Mouse (Mus musculus) testis, postnatal 14 days (tissue): ENCODE data around the gene Msmb.

ENCODE experiments used
- DNase-seq: peaks from one replicate; pipeline ENCODE4 v3.0.0; 2021; ENCODE audit warnings: low spot score

Gene Msmb

GRCm38 (mm10) chr14:32145809-32146511 lies 4.1 kb downstream of the Msmb start:
- no peak for DNase-seq

- DNase-seq = no peak
Observed at GRCm38 (mm10) chr14:32146578-32146977, 4.8 kb downstream of the Msmb start.

GRCm38 (mm10) chr14:32150872-32151271 lies 9.0 kb downstream of the Msmb start:
- no peak for DNase-seq

- DNase-seq = no peak
Observed at GRCm38 (mm10) chr14:32152243-32152965, 10.6 kb downstream of the Msmb start.

GRCm38 (mm10) chr14:32153156-32153555 lies 11.3 kb downstream of the Msmb start:
- DNase-seq = no peak

GRCm38 (mm10) chr14:32154758-32155157 lies 12.9 kb downstream of the Msmb start:
- DNase-seq = no peak

GRCm38 (mm10) chr14:32159150-32159670 lies 17.4 kb downstream of the Msmb start:
- peak; percentile 28 for DNase-seq

DNA sequence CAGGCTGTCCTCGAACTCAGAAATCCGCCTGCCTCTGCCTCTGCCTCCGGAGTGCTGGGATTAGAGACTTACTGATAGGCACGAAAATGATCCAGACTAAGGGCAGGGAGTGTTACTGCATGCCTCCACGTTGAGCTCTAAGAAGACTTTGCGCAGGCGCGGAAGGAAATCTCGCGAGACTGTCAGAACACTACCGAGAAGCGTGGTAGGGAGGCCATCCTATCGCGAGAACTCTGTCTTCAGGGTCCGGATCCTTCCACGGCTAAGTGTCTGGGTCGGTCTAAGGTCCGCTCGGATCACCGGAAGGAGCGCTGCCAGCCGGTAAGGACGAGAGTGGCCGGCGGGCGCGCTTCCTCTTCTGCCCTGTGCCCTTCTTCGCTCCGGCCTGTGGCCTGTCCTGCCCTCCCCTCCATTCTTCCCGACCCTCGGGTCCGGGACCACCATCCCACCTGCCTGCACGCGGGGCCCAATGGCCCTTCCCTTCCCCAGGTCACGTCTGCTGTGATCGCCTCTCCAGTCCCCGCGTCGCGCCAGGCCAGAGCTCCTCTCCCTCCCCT lies 17.9 kb downstream of the Msmb start, which contains the start of gene Ncoa4:
TSS of gene Ncoa4 (plus strand) at position 176 of the 557 bp plus-strand sequence.
- peak; percentile 99 for DNase-seq

DNA sequence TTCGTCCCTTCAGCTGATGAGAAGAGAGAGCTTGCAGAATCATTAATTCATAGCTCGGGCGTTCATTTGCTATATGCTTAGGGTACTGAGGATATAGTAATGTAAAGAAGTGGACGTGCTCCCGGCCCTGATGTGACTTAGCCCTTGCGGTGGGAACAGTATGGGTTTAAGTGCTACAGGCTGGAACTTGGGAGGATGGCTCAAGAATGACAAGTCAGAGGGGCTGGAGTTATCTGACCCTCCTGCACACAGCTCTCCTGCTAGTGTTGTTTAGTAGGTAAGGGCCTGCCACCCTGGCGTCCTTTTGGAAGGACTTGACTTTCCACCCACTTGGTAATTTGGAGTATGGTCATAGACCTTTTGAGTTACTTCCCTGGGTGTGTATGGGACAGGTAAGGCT lies 18.7 kb downstream of the Msmb start:
- DNase-seq = no peak

- DNase-seq = no peak
Observed at GRCm38 (mm10) chr14:32161090-32161885, 19.5 kb downstream of the Msmb start.

DNA sequence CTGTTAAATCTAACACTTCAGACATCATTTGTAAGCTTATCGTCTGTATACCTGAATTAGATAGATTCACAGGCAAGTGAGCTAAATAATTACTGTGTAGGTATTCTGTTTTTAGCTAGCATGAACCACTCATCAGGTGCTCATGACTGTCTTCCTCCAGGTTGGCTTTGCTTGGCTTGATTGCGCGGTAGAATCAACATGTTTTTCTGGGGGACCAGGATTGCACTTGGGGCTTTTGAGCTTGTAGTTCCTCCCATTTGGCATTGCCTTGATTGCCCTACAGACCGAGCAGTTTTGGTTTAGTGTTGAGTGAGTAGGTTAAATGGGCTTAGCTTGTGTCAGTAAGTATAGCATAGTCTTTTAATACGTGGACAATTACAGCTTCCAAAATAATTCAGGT lies 20.4 kb downstream of the Msmb start:
- DNase-seq = no peak

- DNase-seq = no peak
Observed at GRCm38 (mm10) chr14:32163203-32163888, 21.5 kb downstream of the Msmb start.

DNA sequence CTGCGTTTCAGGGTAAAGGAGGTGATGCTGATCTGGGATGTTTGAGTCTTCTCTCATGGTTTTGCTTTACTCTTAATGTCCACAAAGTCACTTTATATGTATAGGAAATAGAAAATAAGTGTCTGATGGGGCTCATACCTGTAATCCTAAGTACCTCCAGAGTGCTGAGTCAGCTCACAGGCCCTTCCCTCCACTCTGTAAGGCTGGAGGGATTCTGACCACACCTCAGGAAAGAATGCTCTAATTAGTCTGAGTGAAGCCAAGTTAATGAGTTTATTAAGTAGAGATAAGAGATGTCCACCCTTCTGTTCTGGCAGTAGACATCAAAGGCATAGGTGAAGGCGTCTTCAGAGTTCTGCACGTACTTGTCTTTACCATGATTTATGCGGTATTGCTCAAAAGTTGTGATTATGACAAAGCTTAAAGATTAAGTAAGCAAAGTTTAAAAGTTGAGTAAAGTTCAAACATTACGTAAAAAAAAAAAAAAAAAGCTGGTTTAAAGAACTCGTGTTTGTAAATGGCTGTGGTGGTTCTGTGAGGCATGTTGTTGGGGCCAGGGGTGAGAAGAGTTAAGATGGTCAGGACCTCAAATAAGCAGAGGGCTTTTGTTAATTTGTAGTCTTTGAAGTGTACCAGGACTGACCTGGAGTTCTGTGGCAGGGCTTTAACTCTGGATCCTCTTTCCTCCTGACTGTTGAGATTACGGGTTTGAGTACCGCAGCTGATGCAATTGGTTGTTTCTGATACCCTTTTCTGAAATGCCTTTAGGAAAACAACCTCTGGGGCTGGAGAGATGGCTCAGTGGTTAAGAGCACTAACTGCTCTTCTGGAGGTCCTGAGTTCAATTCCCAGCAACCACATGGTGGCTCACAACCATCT lies 22.6 kb downstream of the Msmb start:
- DNase-seq = no peak

DNA sequence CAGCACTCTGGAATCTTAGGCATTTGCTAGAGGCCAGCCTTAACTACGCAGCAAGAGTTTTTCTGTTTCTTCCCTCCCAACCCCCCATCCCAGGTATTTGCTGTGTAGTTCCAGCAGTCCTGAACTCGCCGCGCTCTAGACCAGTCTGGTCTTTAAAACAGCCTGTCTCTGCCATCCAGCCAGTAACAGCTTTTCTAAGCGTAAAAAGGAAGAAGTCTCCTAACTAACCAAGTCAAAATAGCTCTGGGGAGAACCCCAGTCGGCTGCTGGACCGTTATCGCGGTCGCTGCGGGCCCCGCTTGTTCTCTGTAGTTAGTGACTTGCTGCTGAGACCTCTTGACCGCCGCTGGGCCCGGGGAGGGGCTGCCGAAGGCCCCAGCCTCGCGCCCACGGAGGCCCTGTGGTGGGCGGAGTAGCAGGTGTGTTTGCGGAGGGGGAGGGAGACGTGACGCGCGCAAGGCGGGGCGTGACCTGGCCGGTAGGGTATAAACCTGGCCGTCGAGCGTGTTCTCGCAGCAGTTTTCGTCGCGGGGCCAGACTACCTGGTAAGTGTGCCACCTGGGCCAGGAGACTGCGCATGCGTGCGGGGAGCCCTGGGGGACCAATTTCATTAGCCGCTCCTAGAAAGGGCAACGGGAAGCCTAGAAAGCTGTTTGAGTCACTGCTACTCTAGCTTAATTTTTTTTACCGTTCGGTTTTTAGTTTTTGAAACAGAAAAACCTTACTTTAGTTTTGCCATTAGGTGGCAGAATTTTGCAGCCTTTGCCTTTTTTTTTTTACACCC lies 23.6 kb downstream of the Msmb start:
- peak; percentile 86 for DNase-seq

GRCm38 (mm10) chr14:32166062-32166441 lies 24.2 kb downstream of the Msmb start:
- DNase-seq = no peak

- DNase-seq = no peak
Observed at GRCm38 (mm10) chr14:32166840-32167239, 25.0 kb downstream of the Msmb start.

GRCm38 (mm10) chr14:32167326-32167725 lies 25.5 kb downstream of the Msmb start:
- DNase-seq = no peak

- no peak for DNase-seq
Observed at GRCm38 (mm10) chr14:32168653-32169231, 26.9 kb downstream of the Msmb start.

GRCm38 (mm10) chr14:32170137-32170536 lies 28.3 kb downstream of the Msmb start:
- no peak for DNase-seq
